Mouse (Mus musculus) ES-Bruce4 (cell line): ENCODE measurements around the gene Vstm4. TPM values are rescaled to one million over a fixed set of nuclear protein-coding genes. Genes with fewer than 3 reads are reported as not detected.

Source experiments
- H3K27ac ChIP-seq: 2 replicates; pipeline ENCODE4 v1.5.1; 2012; ENCODE audit warnings: low read length, inconsistent platforms; ENCODE audit not compliant: insufficient read depth
- H3K27me3 ChIP-seq: 2 replicates; pipeline ENCODE4 v1.6.1; 2012; ENCODE audit warnings: mild to moderate bottlenecking, low read length, inconsistent platforms; ENCODE audit not compliant: control insufficient read depth, poor library complexity, insufficient read depth, severe bottlenecking
- H3K36me3 ChIP-seq: 2 replicates; pipeline ENCODE4 v1.6.1; 2012; ENCODE audit warnings: inconsistent platforms, mild to moderate bottlenecking, low read length, moderate library complexity; ENCODE audit not compliant: control insufficient read depth, poor library complexity, insufficient read depth, severe bottlenecking
- H3K4me1 ChIP-seq: one replicate; pipeline ENCODE4 v1.8.1; 2011; ENCODE audit warnings: low read length; ENCODE audit not compliant: control insufficient read depth, insufficient read depth
- H3K4me3 ChIP-seq: 2 replicates; pipeline ENCODE4 v1.5.1; 2011; ENCODE audit warnings: low read depth, mild to moderate bottlenecking, low read length
- H3K9ac ChIP-seq: 2 replicates; pipeline ENCODE4 v1.6.1; 2012; ENCODE audit warnings: low read depth, mild to moderate bottlenecking, inconsistent platforms; ENCODE audit not compliant: poor library complexity, severe bottlenecking
- H3K9me3 ChIP-seq: replicated peaks from 2 replicates; pipeline ENCODE4 v1.6.1; 2012; ENCODE audit warnings: mild to moderate bottlenecking, low read length, inconsistent platforms; ENCODE audit not compliant: control insufficient read depth, poor library complexity, insufficient read depth, severe bottlenecking
- CTCF ChIP-seq: IDR thresholded peaks from one replicate; pipeline ENCODE4 v1.8.1; 2011; ENCODE audit warnings: low read depth, low read length
- EP300 ChIP-seq: IDR thresholded peaks from 2 replicates; pipeline ENCODE4 v1.6.1; 2011; ENCODE audit warnings: low read depth, low read length; ENCODE audit not compliant: insufficient read depth
- POLR2A ChIP-seq: IDR thresholded peaks from one replicate; pipeline ENCODE4 v1.8.1; 2011; ENCODE audit warnings: low read length; ENCODE audit not compliant: insufficient read depth
- polyA plus RNA-seq: library from polyadenylated mRNA; stranded (reverse); fragments of >200 nt; gene quantifications from 2 replicates; pipeline ENCODE4 v1.2.4, GENCODE M21; 2011; ENCODE audit warnings: low read depth; ENCODE audit not compliant: missing spikeins, insufficient read depth, insufficient read length

The Vstm4 gene
- polyA plus RNA-seq, 1 experiment, result not detected

DNA sequence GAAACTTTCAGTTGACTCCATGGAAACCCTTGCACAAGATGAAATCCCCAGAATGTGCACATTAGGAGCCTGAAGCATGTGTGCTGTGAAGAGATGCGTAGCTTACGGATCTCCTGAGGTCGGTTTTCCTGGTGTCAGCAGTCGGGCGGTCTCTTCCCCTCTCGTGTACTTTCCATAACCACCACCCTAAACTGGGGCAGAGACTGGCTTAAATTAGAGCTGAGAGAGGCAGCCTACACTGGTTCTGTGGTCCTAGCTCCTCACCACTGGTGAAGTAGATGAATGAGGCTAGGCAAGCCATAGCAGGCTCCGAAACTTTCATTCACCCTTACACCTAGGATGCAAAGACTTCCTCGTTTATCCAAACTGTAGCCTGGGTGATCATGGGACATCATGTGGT lies 75.7 kb downstream of the Vstm4 start:
- Histone ChIP-seq H3K36me3 (no peaks in the 10 kb centered on the region), H3K9me3 (no peaks in the 10 kb centered on the region), H3K4me1 (no peaks in the 10 kb centered on the region), H3K27me3 (no peaks in the 10 kb centered on the region), H3K9ac (no peak overlapping the region), H3K27ac (no peak overlapping the region), H3K4me3 (no peak overlapping the region)
- TF ChIP-seq CTCF (no peak), POLR2A (no peak), EP300 (no peak)

DNA sequence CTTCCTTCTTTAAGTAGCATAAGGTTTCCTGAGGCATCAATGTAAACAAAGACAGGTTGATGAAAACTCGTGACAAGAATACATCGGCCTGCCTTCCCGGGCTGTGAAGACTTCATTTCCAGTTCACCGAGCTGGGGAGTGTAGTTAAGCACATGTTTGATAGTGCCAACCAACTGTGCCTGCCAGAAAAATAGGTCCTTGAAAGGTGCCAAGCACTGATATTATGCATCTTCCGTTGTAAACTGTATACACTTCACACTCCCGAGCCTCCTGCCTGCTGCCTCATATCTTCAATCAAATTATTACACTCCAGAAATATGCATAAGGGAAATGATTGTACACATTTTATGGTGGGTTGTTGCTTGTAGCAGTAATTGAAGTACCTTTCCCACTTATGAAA lies 77.5 kb downstream of the Vstm4 start:
- Histone ChIP-seq H3K9ac (no peak overlapping the region), H3K9me3 (no peaks in the 10 kb centered on the region), H3K4me3 (no peak overlapping the region), H3K4me1 (no peaks in the 10 kb centered on the region), H3K36me3 (no peaks in the 10 kb centered on the region), H3K27me3 (no peaks in the 10 kb centered on the region), H3K27ac (no peak overlapping the region)
- TF ChIP-seq POLR2A, result no peak
- TF ChIP-seq CTCF, result no peak
- no peak for TF ChIP-seq EP300

DNA sequence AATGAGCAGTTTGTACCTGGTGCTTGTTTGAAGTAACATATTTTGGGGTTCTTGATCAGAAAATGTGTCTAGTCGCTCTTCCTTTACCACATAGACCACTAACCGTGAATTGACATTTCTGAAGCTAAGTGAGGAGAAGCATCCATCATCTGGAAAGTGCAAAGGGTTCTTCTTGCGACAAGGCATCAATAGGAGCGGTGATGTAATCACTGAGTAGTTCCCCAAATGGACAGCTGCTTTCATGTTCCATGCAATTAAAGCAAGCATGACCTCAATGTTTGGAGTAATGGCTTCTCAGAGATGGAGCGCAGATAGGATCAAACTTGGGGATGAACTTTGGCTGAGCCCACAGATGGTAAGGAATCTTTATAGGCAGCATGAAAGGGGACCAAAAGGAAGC lies 82.7 kb downstream of the Vstm4 start:
- no peak overlapping the region for H3K27ac ChIP-seq
- no peaks in the 10 kb centered on the region for H3K27me3 ChIP-seq
- no peaks in the 10 kb centered on the region for H3K4me1 ChIP-seq
- no peak for TF ChIP-seq CTCF
- no peak for TF ChIP-seq EP300
- no peak for TF ChIP-seq POLR2A
- H3K4me3 ChIP-seq, result no peak overlapping the region
- no peaks in the 10 kb centered on the region for H3K9me3 ChIP-seq
- no peak overlapping the region for H3K9ac ChIP-seq
- no peaks in the 10 kb centered on the region for H3K36me3 ChIP-seq

DNA sequence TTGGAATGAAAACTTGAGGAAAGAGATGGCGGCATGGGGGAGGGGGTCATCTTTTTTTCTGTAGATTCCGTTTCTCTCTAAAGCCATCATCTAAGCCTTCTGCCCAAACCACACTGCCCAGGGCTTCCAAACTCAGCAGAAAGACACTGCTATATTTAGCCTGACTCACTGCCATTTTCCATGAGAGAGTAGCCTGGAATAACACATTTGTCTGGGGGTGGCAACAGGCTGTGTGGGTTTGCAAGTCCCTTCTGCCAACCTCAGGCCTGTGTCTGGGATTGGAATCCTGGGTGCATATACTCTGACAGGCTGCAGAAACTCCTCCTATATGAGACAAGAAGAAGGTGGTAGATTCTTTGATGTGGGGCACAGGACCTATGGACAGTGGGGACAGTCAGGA lies 91.0 kb downstream of the Vstm4 start:
- TF ChIP-seq EP300, result no peak
- no peak for TF ChIP-seq CTCF
- no peak for TF ChIP-seq POLR2A
- no peak overlapping the region for H3K4me3 ChIP-seq
- H3K9ac ChIP-seq, result no peak overlapping the region
- no peaks in the 10 kb centered on the region for H3K27me3 ChIP-seq
- H3K9me3 ChIP-seq, result no peaks in the 10 kb centered on the region
- no peaks in the 10 kb centered on the region for H3K36me3 ChIP-seq
- H3K4me1 ChIP-seq, result no peaks in the 10 kb centered on the region
- H3K27ac ChIP-seq, result no peak overlapping the region

DNA sequence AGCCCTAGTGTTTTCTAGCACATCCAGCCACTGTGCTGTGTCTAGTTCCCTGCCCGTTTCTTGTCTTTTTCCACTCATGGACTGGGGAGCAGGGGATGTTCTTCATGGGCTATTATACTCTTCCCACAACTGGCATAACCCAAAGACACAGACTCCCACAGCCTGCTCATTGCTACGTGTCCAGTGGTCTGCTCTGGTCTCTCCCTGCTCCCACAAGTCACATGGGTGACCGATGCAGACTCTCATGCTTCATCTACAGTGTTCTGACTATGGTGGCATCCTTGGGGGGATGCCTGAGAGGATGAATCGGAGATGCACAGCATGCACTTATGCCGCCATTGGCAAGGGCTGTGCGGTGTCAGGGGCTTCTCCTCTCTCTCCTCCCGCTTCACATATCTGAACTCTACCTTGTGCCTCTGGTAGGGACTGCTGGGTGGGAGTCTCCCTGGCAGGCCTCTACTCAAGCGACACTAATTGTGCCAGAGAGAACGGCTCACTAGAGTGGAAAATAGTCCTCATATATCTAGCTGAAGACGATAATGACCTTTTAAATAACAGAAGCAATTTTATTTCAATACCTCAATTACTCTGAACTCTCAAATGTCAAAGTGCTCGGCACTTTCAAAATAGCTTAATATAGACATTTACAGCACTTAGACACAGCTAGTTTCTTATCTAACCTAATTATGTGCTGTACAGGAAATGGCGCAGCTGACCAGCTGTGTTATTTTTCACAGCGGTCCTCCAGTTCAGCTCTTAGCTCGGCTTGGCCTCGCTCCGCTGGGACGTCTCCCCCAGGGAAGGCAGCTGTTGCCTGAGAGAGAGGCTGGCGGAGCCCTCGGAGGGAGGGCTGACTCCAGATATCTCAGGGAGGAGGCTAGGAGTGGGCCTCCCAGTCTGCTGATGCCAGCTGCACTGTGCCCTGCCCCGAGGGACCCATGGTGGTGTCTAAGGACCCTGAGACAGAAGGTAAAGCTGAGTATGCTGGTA lies 94.1 kb downstream of the Vstm4 start:
- TF ChIP-seq EP300 (no peak), CTCF (no peak), POLR2A (no peak)
- no peaks in the 10 kb centered on the region for H3K36me3 ChIP-seq
- H3K4me1 ChIP-seq, result no peaks in the 10 kb centered on the region
- no peak overlapping the region for H3K9ac ChIP-seq
- H3K27me3 ChIP-seq, result no peaks in the 10 kb centered on the region
- no peaks in the 10 kb centered on the region for H3K9me3 ChIP-seq
- no peak overlapping the region for H3K27ac ChIP-seq
- H3K4me3 ChIP-seq, result no peak overlapping the region

DNA sequence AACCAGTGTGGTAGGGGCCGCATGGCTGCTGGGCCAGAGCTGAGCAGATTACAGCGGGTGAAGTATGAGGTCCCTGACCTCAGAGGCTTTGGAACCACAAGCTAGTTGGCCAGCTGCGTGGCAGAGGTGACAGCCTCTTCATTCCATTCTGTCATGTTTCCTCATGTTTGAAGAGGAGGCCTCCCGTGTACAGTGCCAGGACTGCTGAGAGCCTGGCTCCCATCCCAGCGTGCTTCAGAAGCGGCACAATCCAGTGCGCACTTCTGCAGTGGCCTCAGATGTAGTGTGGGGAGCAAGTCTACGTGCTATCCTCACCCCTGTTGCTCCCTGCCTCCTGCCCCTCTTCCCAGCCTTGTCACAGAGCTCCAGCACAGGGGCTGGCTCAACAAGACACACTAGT lies 99.9 kb downstream of the Vstm4 start:
- Histone ChIP-seq H3K4me1 (no peaks in the 10 kb centered on the region), H3K4me3 (no peak overlapping the region), H3K27me3 (no peaks in the 10 kb centered on the region), H3K9me3 (no peaks in the 10 kb centered on the region), H3K36me3 (no peaks in the 10 kb centered on the region), H3K9ac (no peak overlapping the region), H3K27ac (no peak overlapping the region)
- TF ChIP-seq POLR2A, result no peak
- no peak for TF ChIP-seq CTCF
- TF ChIP-seq EP300, result no peak
